Mouse (Mus musculus) E14TG2a.4 (cell line): Measurements from ENCODE around the gene Brinp2.

Experiments used
- CTCF ChIP-seq: conservative IDR thresholded peaks from 2 replicates; pipeline ENCODE4 v1.5.1; 2014; ENCODE audit warnings: low read length
- NANOG ChIP-seq: IDR thresholded peaks from 2 replicates; pipeline ENCODE4 v1.6.1; 2014; ENCODE audit warnings: borderline replicate concordance, low read length, mixed read lengths
- POU5F1 ChIP-seq: IDR thresholded peaks from 2 replicates; pipeline ENCODE4 v1.6.1; 2014; ENCODE audit warnings: low read length, borderline replicate concordance

GRCm38 (mm10) chr1:158353656-158354371 is 2.3 kb downstream of the Brinp2 start:
- no peak for TF ChIP-seq CTCF
- no peak for TF ChIP-seq POU5F1
- no peak for TF ChIP-seq NANOG
